Mouse (Mus musculus): ENCODE data around the gene Dll3. TPM values are rescaled to one million over a fixed set of nuclear protein-coding genes. Genes with fewer than 3 reads are reported as not detected.

Dll3 gene
- polyA plus RNA-seq, 1 experiment: not detected

DNA sequence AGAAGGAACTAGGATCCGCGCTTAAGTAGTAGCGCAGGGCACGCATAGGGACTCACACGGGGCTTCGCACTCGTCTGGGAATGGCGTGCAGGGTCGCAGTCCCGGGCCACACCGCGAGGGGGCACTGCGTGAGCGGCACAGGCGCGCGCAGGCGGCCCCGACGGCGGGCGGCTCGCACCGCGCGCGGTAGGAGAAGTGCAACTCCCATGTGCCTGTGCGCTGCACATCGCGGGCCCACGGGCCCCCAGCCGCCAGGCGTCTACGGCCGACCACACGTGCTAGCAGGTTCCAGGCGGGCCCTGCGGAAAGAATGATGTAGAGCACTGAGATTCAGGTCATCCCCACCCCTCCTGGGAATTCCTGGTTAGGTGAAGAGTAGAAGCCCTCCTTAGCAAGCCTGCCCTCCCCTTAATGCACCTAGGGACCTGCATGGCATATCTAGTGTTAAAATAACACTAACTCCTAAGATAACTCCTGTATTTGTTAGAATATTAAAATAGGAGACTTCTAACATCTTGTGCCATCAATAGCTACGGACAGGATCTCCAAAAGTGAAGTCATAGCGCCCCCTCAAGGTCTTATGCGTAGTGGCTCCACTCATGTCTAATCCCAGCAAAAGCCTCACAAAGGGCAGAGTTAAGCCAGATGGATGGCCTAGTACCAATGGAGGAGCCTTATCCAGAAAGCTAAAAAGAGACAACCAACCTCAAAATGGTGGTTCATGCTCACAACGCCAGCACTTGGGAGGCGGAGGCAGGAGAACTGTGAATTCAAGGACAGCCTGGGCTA lies 3.0 kb downstream of the Dll3 start:
- H3K27ac ChIP-seq (ENCODE audit: control insufficient read depth, insufficient read depth, low read depth, low read length, poor library complexity): no peak overlapping the region
- no peak overlapping the region for H3K4me3 ChIP-seq (replicated peaks; ENCODE audit: control insufficient read depth, low read depth, low read length)
- WGBS: 18% methylated on average over 43 of the region's 43 CpGs
- TF ChIP-seq CTCF (IDR thresholded peaks at IDR 0.05; ENCODE audit: control insufficient read depth, insufficient read depth, low read length) (no peak), POLR2A (IDR thresholded peaks at IDR 0.05; ENCODE audit: borderline replicate concordance, control insufficient read depth, low read depth, low read length) (no peak)
- H3K4me1 ChIP-seq (ENCODE audit: control insufficient read depth, insufficient read depth, low read length): no peaks in the 10 kb centered on the region

GRCm38 (mm10) chr7:28294481-28294880 lies 7.6 kb downstream of the Dll3 start:
- Histone ChIP-seq H3K27ac (ENCODE audit: control insufficient read depth, insufficient read depth, low read depth, low read length, poor library complexity) (peak overlapping the region; percentile 24; the same call in 1 of the 2 replicates), H3K4me1 (ENCODE audit: control insufficient read depth, insufficient read depth, low read length) (no peaks in the 10 kb centered on the region), H3K4me3 (replicated peaks; ENCODE audit: control insufficient read depth, low read depth, low read length) (no peak overlapping the region)
- TF ChIP-seq CTCF (IDR thresholded peaks at IDR 0.05; ENCODE audit: control insufficient read depth, insufficient read depth, low read length): no peak
- TF ChIP-seq POLR2A (IDR thresholded peaks at IDR 0.05; ENCODE audit: borderline replicate concordance, control insufficient read depth, low read depth, low read length): no peak
- WGBS: 6% methylated on average over 63 of the region's 63 CpGs

- Histone ChIP-seq H3K4me3 (replicated peaks; ENCODE audit: control insufficient read depth, low read depth, low read length) (no peak within 1 kb of the TSS), H3K27ac (ENCODE audit: control insufficient read depth, insufficient read depth, low read depth, low read length, poor library complexity) (no peak within 1 kb of the TSS), H3K4me1 (ENCODE audit: control insufficient read depth, insufficient read depth, low read length) (no peaks in the 10 kb centered on the region)
- TF ChIP-seq POLR2A (IDR thresholded peaks at IDR 0.05; ENCODE audit: borderline replicate concordance, control insufficient read depth, low read depth, low read length) (no peak), CTCF (IDR thresholded peaks at IDR 0.05; ENCODE audit: control insufficient read depth, insufficient read depth, low read length) (no peak)
- 6% methylated on average over 52 of the region's 52 CpGs for WGBS
These were observed 11.1 kb downstream of the Dll3 start, which contains the start of gene Selenov for GRCm38 (mm10) chr7:28290638-28291590. TSS of gene Selenov (minus strand) at chr7:28291186.

DNA sequence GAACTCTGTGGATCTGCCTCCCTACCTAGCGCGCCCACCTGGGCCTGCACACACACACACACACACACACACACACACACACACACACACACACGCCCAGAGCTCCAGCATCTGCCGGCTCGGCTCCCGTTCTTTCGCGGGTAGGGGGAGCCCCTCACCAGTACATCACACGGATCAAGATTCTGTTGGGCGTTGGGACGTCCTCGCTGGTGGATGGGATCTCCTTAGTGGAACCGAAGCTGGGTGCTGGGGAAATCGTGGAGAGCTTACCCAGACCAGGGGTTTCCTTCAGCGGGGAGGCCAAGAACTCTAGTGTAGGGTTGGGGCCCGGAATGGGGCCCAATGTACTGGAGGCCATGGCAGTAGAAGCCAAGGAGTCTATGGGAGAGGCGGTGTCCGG lies 11.9 kb downstream of the Dll3 start:
- Histone ChIP-seq H3K27ac (ENCODE audit: control insufficient read depth, insufficient read depth, low read depth, low read length, poor library complexity) (no peak overlapping the region), H3K4me1 (ENCODE audit: control insufficient read depth, insufficient read depth, low read length) (no peaks in the 10 kb centered on the region), H3K4me3 (replicated peaks; ENCODE audit: control insufficient read depth, low read depth, low read length) (no peak overlapping the region)
- 4% methylated on average over 18 of the region's 18 CpGs for WGBS
- TF ChIP-seq POLR2A (IDR thresholded peaks at IDR 0.05; ENCODE audit: borderline replicate concordance, control insufficient read depth, low read depth, low read length): no peak
- no peak for TF ChIP-seq CTCF (IDR thresholded peaks at IDR 0.05; ENCODE audit: control insufficient read depth, insufficient read depth, low read length)

DNA sequence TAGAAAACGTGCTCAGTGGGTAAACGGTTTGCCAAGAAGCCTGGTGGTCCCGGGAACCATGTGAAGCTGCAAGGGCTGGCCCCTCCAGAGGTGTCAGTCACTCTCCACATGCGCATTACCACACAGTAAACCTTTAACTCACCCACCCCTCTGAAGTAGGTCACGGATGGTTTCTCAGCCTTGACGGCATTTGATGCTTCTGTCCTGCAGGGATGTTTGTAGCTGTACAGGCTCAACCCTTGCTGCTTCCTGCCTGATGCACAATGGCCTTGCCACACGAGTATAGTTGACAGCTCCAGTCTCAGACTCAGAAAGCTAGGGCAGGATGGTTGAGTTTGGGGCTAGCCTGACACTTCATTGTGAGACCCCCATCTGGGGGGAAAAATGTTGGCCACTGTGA lies 21.4 kb downstream of the Dll3 start:
- Histone ChIP-seq H3K4me3 (replicated peaks; ENCODE audit: control insufficient read depth, low read depth, low read length) (no peak overlapping the region), H3K4me1 (ENCODE audit: control insufficient read depth, insufficient read depth, low read length) (no peaks in the 10 kb centered on the region), H3K27ac (ENCODE audit: control insufficient read depth, insufficient read depth, low read depth, low read length, poor library complexity) (no peak overlapping the region)
- 73% methylated on average over 7 of the region's 7 CpGs for whole genome bisulfite sequencing
- TF ChIP-seq CTCF (IDR thresholded peaks at IDR 0.05; ENCODE audit: control insufficient read depth, insufficient read depth, low read length): no peak
- TF ChIP-seq POLR2A (IDR thresholded peaks at IDR 0.05; ENCODE audit: borderline replicate concordance, control insufficient read depth, low read depth, low read length): no peak

- no peaks in the 10 kb centered on the region for H3K4me1 ChIP-seq (ENCODE audit: control insufficient read depth, insufficient read depth, low read length)
- WGBS: 90% methylated on average over 7 of the region's 7 CpGs
- TF ChIP-seq POLR2A (IDR thresholded peaks at IDR 0.05; ENCODE audit: borderline replicate concordance, control insufficient read depth, low read depth, low read length): no peak
- no peak for TF ChIP-seq CTCF (IDR thresholded peaks at IDR 0.05; ENCODE audit: control insufficient read depth, insufficient read depth, low read length)
- H3K4me3 ChIP-seq (replicated peaks; ENCODE audit: control insufficient read depth, low read depth, low read length): no peak overlapping the region
- no peak overlapping the region for H3K27ac ChIP-seq (ENCODE audit: control insufficient read depth, insufficient read depth, low read depth, low read length, poor library complexity)
These were observed 23.8 kb downstream of the Dll3 start for GRCm38 (mm10) chr7:28278279-28278652.

- TF ChIP-seq POLR2A (IDR thresholded peaks at IDR 0.05; ENCODE audit: borderline replicate concordance, control insufficient read depth, low read depth, low read length) (peak; percentile 61; the same call in 1 of the 2 replicates), CTCF (IDR thresholded peaks at IDR 0.05; ENCODE audit: control insufficient read depth, insufficient read depth, low read length) (peak; percentile 83)
- Histone ChIP-seq H3K4me3 (replicated peaks; ENCODE audit: control insufficient read depth, low read depth, low read length) (peak within 1 kb of the TSS; percentile 91), H3K27ac (ENCODE audit: control insufficient read depth, insufficient read depth, low read depth, low read length, poor library complexity) (peak within 1 kb of the TSS; percentile 68; the same call in 1 of the 2 replicates), H3K4me1 (ENCODE audit: control insufficient read depth, insufficient read depth, low read length) (no peaks in the 10 kb centered on the region)
- 4% methylated on average over 68 of the region's 68 CpGs for WGBS
These were observed 24.3 kb downstream of the Dll3 start, which contains the start of gene Eid2b for GRCm38 (mm10) chr7:28277615-28278278. TSS of gene Eid2b (plus strand) at chr7:28277739.
